Mouse (Mus musculus): ENCODE results near the gene Olfr640. TPM values are rescaled to one million over a fixed set of nuclear protein-coding genes. Genes with fewer than 3 reads are reported as not detected.

The Olfr640 gene
- 0.01 TPM in 1 of 2 replicates, not detected in the other for polyA plus RNA-seq (2012)

GRCm38 (mm10) chr7:104025473-104025872 lies at the start of gene Olfr640:
TSS of gene Olfr640 (minus strand) at chr7:104025573.
- Histone ChIP-seq H3K4me1 (ENCODE audit: control insufficient read depth) (no peaks in the 10 kb centered on the region), H3K36me3 (ENCODE audit: control insufficient read depth) (no peaks in the 10 kb centered on the region), H3K27me3 (ENCODE audit: control insufficient read depth) (no peaks in the 10 kb centered on the region), H3K9me3 (ENCODE audit: control insufficient read depth, low read length) (no peaks in the 10 kb centered on the region), H3K4me3 (replicated peaks) (no peak within 1 kb of the TSS)
- TF ChIP-seq TAL1 (IDR thresholded peaks at IDR 0.05; ENCODE audit: low read length) (no peak), GATA1 (IDR thresholded peaks at IDR 0.05; ENCODE audit: low read length) (no peak)

- Histone ChIP-seq H3K9me3 (ENCODE audit: control insufficient read depth, low read length) (no peaks in the 10 kb centered on the region), H3K4me3 (replicated peaks) (no peak within 1 kb of the TSS), H3K4me1 (ENCODE audit: control insufficient read depth) (no peaks in the 10 kb centered on the region), H3K27me3 (ENCODE audit: control insufficient read depth) (no peaks in the 10 kb centered on the region), H3K36me3 (ENCODE audit: control insufficient read depth) (no peaks in the 10 kb centered on the region)
- no peak for TF ChIP-seq TAL1 (IDR thresholded peaks at IDR 0.05; ENCODE audit: low read length)
- TF ChIP-seq GATA1 (IDR thresholded peaks at IDR 0.05; ENCODE audit: low read length) = no peak
Observed at GRCm38 (mm10) chr7:104071769-104072168, 46.4 kb upstream of the Olfr640 start, which contains the start of gene Olfr644. TSS of gene Olfr644 (minus strand) at chr7:104071869.

GRCm38 (mm10) chr7:104061345-104061744 lies 36.0 kb upstream of the Olfr640 start, which contains the start of gene 4930516K23Rik:
TSS of gene 4930516K23Rik (minus strand) at chr7:104061445.
- no peaks in the 10 kb centered on the region for H3K4me1 ChIP-seq (ENCODE audit: control insufficient read depth)
- H3K36me3 ChIP-seq (ENCODE audit: control insufficient read depth) = no peaks in the 10 kb centered on the region
- H3K27me3 ChIP-seq (ENCODE audit: control insufficient read depth) = no peaks in the 10 kb centered on the region
- no peaks in the 10 kb centered on the region for H3K9me3 ChIP-seq (ENCODE audit: control insufficient read depth, low read length)
- no peak within 1 kb of the TSS for H3K4me3 ChIP-seq (replicated peaks)
- TF ChIP-seq GATA1 (IDR thresholded peaks at IDR 0.05; ENCODE audit: low read length) = no peak
- no peak for TF ChIP-seq TAL1 (IDR thresholded peaks at IDR 0.05; ENCODE audit: low read length)

- Histone ChIP-seq H3K36me3 (ENCODE audit: control insufficient read depth) (no peaks in the 10 kb centered on the region), H3K9me3 (ENCODE audit: control insufficient read depth, low read length) (no peaks in the 10 kb centered on the region), H3K4me1 (ENCODE audit: control insufficient read depth) (no peaks in the 10 kb centered on the region), H3K27me3 (ENCODE audit: control insufficient read depth) (no peaks in the 10 kb centered on the region), H3K4me3 (replicated peaks) (no peak overlapping the region)
- TF ChIP-seq GATA1 (IDR thresholded peaks at IDR 0.05; ENCODE audit: low read length) (no peak), TAL1 (IDR thresholded peaks at IDR 0.05; ENCODE audit: low read length) (no peak)
Observed at GRCm38 (mm10) chr7:104059215-104059614, 33.8 kb upstream of the Olfr640 start.

GRCm38 (mm10) chr7:104052566-104052965 lies 27.2 kb upstream of the Olfr640 start, which contains the start of gene Olfr642:
TSS of gene Olfr642 (minus strand) at chr7:104052666.
- no peaks in the 10 kb centered on the region for H3K27me3 ChIP-seq (ENCODE audit: control insufficient read depth)
- no peaks in the 10 kb centered on the region for H3K4me1 ChIP-seq (ENCODE audit: control insufficient read depth)
- no peak within 1 kb of the TSS for H3K4me3 ChIP-seq (replicated peaks)
- no peaks in the 10 kb centered on the region for H3K9me3 ChIP-seq (ENCODE audit: control insufficient read depth, low read length)
- TF ChIP-seq GATA1 (IDR thresholded peaks at IDR 0.05; ENCODE audit: low read length) = no peak
- no peak for TF ChIP-seq TAL1 (IDR thresholded peaks at IDR 0.05; ENCODE audit: low read length)
- H3K36me3 ChIP-seq (ENCODE audit: control insufficient read depth) = no peaks in the 10 kb centered on the region

- Histone ChIP-seq H3K27me3 (ENCODE audit: control insufficient read depth) (no peaks in the 10 kb centered on the region), H3K36me3 (ENCODE audit: control insufficient read depth) (no peaks in the 10 kb centered on the region), H3K4me1 (ENCODE audit: control insufficient read depth) (no peaks in the 10 kb centered on the region), H3K9me3 (ENCODE audit: control insufficient read depth, low read length) (no peaks in the 10 kb centered on the region), H3K4me3 (replicated peaks) (no peak overlapping the region)
- TF ChIP-seq TAL1 (IDR thresholded peaks at IDR 0.05; ENCODE audit: low read length) (no peak), GATA1 (IDR thresholded peaks at IDR 0.05; ENCODE audit: low read length) (no peak)
Observed at GRCm38 (mm10) chr7:104050745-104051144, 25.4 kb upstream of the Olfr640 start.

GRCm38 (mm10) chr7:104035145-104035544 lies 9.8 kb upstream of the Olfr640 start, which contains the start of gene Olfr641:
TSS of gene Olfr641 (plus strand) at chr7:104035445.
- TF ChIP-seq GATA1 (IDR thresholded peaks at IDR 0.05; ENCODE audit: low read length) (no peak), TAL1 (IDR thresholded peaks at IDR 0.05; ENCODE audit: low read length) (no peak)

GRCm38 (mm10) chr7:104026978-104027377 lies 1.6 kb upstream of the Olfr640 start:
- no peaks in the 10 kb centered on the region for H3K9me3 ChIP-seq (ENCODE audit: control insufficient read depth, low read length)
- no peaks in the 10 kb centered on the region for H3K27me3 ChIP-seq (ENCODE audit: control insufficient read depth)
- no peak for TF ChIP-seq GATA1 (IDR thresholded peaks at IDR 0.05; ENCODE audit: low read length)
- TF ChIP-seq TAL1 (IDR thresholded peaks at IDR 0.05; ENCODE audit: low read length) = no peak
- no peak overlapping the region for H3K4me3 ChIP-seq (replicated peaks)
- no peaks in the 10 kb centered on the region for H3K36me3 ChIP-seq (ENCODE audit: control insufficient read depth)
- no peaks in the 10 kb centered on the region for H3K4me1 ChIP-seq (ENCODE audit: control insufficient read depth)

More at GRCm38 (mm10) chr7:104035145-104035544, 9.8 kb upstream of the Olfr640 start, which contains the start of gene Olfr641:
- no peak within 1 kb of the TSS for H3K4me3 ChIP-seq (replicated peaks)
- no peaks in the 10 kb centered on the region for H3K36me3 ChIP-seq (ENCODE audit: control insufficient read depth)
- H3K4me1 ChIP-seq (ENCODE audit: control insufficient read depth) = no peaks in the 10 kb centered on the region
- no peaks in the 10 kb centered on the region for H3K9me3 ChIP-seq (ENCODE audit: control insufficient read depth, low read length)
- H3K27me3 ChIP-seq (ENCODE audit: control insufficient read depth) = no peaks in the 10 kb centered on the region

- Histone ChIP-seq H3K4me1 (ENCODE audit: control insufficient read depth) (no peaks in the 10 kb centered on the region), H3K36me3 (ENCODE audit: control insufficient read depth) (no peaks in the 10 kb centered on the region), H3K9me3 (ENCODE audit: control insufficient read depth, low read length) (no peaks in the 10 kb centered on the region), H3K27me3 (ENCODE audit: control insufficient read depth) (no peaks in the 10 kb centered on the region), H3K4me3 (replicated peaks) (no peak overlapping the region)
- TF ChIP-seq GATA1 (IDR thresholded peaks at IDR 0.05; ENCODE audit: low read length) (no peak), TAL1 (IDR thresholded peaks at IDR 0.05; ENCODE audit: low read length) (no peak)
Observed at GRCm38 (mm10) chr7:104021651-104022050, 3.7 kb downstream of the Olfr640 start.

GRCm38 (mm10) chr7:104018953-104019352 lies 6.4 kb downstream of the Olfr640 start:
- Histone ChIP-seq H3K9me3 (ENCODE audit: control insufficient read depth, low read length) (no peaks in the 10 kb centered on the region), H3K4me3 (replicated peaks) (no peak overlapping the region), H3K36me3 (ENCODE audit: control insufficient read depth) (no peaks in the 10 kb centered on the region), H3K27me3 (ENCODE audit: control insufficient read depth) (no peaks in the 10 kb centered on the region), H3K4me1 (ENCODE audit: control insufficient read depth) (no peaks in the 10 kb centered on the region)
- TF ChIP-seq GATA1 (IDR thresholded peaks at IDR 0.05; ENCODE audit: low read length) (no peak), TAL1 (IDR thresholded peaks at IDR 0.05; ENCODE audit: low read length) (no peak)
